Mouse (Mus musculus) embryonic fibroblast, embryonic 13.5 days (primary cell): ENCODE results near the gene Macrod1.

ENCODE experiments used
- CTCF ChIP-seq: IDR thresholded peaks from 2 replicates; pipeline ENCODE4 v1.5.1; 2011; ENCODE audit warnings: mild to moderate bottlenecking, control low read depth, low read length, moderate library complexity, borderline replicate concordance; ENCODE audit not compliant: insufficient read depth
- POLR2A ChIP-seq: IDR thresholded peaks from 2 replicates; pipeline ENCODE4 v1.6.1; 2011; ENCODE audit warnings: low read depth, mild to moderate bottlenecking, control low read depth, low read length, moderate library complexity

- TF ChIP-seq POLR2A (no peak), CTCF (no peak)
Observed at GRCm38 (mm10) chr19:7155196-7155595, 98.6 kb downstream of the Macrod1 start.
